Mouse (Mus musculus) urinary bladder, adult 18-20 months (tissue): ENCODE data around the gene Gm5065.

Source experiments
- DNase-seq, 2 experiments: peaks; one replicate each; pipeline ENCODE4 v3.0.0; 2022; ENCODE audit warnings: low spot score in 2 of 2, mixed read lengths in 2 of 2

Gene Gm5065

DNA sequence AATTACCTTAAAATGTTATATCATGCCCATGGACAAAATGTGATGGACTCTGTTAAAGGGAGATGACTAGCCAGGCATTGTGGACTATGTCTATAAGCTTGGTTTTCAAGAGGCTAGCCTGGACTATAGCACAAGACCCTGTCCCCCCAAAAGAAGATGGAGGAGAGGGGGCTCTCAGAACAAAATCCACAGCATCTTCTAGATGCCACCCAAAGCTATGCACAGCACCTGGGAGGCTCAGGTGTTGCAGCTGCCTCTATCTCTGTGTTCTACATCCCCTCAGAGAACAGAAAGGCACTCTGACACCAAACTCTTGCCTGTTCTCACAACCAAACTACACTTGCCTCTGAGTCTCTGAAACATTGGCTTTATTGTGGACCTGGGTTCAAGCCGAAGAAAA, at the start of gene Gm5065:
Gm5065 (plus strand) TSS at position 301 of the 400 bp plus-strand sequence.
- DNase-seq: no peak

DNA sequence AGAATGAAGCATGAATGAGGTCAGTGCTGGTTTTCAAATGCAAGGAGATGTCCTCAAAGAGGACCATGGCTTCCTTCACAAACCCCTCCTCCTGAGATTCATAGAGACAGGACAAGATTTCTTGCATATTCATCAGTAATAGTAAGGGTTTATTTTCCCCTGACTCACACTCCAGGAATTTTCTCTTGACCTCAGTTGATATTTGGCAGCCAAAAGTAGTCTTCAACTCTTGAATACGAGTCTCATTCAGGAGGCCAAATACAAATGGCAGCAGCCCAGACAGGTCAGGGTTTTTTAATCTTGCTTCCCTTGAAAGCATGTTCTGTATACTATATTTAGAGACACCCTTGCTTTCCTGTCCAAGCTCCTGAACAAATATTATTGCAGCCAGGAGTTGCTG, 22.8 kb upstream of the Gm5065 start:
- DNase-seq: no peak

DNA sequence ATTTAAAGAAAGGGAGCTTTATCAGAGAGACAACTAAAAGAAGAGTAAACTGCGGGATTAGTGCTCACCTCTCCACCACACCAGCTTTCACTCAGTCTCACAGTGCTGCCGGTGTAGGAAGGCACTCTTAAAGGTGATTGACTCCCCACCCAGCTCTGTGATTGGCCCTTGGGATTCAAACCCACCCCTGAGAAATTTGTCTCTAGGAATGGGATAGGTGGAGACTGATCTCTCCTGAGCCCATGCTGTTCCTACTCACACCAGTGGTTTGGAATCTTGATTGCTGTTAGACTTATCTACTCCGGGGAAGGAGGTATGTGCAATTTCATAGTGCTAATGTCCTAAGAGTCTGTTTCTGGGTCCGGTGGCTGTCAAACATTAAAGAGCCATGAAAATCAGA, 598 bp downstream of the Gm5065 start, which contains the start of gene Nlrp2:
Nlrp2 (minus strand) TSS at position 101 of the 400 bp plus-strand sequence.
- DNase-seq: no peak

DNA sequence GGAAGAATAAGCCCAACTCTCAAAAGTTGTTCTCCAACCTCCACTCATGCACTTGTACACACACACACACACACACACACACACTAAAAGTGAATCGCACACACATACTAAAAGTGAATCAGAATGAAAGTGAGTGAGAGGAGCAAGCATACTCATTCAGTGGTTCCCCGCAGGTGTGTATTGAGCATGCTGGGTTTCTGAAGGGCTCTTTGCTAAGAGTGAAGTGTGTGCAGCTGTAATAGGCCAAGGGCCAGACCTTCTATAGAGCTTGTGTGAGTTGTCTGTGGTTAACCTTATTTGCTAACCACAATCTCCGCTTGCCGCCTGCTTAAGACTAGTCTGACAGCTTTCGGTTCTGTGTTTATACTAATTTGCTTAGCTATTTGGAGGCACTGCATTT, 13.3 kb downstream of the Gm5065 start:
- no peak for DNase-seq

DNA sequence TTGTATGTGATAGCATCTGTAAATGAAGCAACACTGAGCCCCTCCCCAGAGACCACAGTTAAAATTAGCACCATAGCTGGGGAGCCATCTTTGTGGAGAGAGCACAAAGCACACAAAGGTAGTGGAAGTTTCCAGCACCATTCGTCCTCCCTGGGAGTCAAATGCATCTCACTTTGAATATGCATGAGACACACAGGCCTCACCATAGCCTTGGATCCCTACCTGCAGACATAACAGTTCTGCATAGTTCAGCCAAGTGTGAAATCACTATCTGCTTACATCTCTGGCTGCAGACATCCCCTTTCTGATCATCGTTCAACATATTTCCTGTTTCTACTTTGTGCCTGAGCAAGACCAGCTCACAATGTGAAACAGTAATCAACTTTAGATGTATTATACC, 16.4 kb downstream of the Gm5065 start:
- no peak for DNase-seq

DNA sequence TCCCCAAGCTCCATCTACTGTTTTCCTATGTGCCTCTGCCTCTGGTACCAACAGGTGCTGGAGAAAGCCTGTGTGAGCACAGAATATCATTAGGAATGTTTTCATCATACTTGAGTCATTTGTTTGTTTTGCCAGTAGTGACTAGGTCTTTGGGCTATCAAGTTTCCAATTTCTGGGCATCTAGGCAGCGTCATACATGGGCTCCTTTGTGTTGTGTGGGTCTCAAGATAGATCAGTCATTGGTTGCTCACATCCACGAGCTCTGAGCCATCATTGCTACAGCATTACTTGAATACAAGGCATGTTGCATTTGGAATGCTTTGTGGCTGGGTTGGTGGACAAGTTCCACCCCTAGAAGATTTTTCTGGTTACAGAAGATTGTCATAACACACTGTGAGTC, 55.9 kb downstream of the Gm5065 start:
- no peak for DNase-seq
